Mouse (Mus musculus) gastrocnemius, postnatal 25 days (tissue): ENCODE data around the gene Morn4. TPM values are rescaled to one million over a fixed set of nuclear protein-coding genes. Genes with fewer than 3 reads are reported as not detected.

Experiments used
- DNase-seq: peaks from one replicate; pipeline ENCODE4 v3.0.0; 2022
- long read RNA-seq, 2 experiments: library from polyadenylated mRNA; stranded (forward); transcript quantifications; one replicate each; pipeline ENCODE4 v2.0.0; 2021
- total RNA-seq, 2 experiments: library from RNA; stranded (reverse); gene quantifications; 1 replicate in 1 of 2; 2 replicates in 1 of 2; pipeline ENCODE4 v1.2.3; 2021

The Morn4 gene
- total RNA-seq, result 1 to 10 TPM; 1.2 to 1.8 TPM
- long read RNA-seq, experiment 1, result 0 reads
- long read RNA-seq, experiment 2, partial matches to known transcripts, result 0 of 3 reads
- long read RNA-seq, experiment 2, other reads (novel, unspliced or antisense), result 2 of 3 reads

DNA sequence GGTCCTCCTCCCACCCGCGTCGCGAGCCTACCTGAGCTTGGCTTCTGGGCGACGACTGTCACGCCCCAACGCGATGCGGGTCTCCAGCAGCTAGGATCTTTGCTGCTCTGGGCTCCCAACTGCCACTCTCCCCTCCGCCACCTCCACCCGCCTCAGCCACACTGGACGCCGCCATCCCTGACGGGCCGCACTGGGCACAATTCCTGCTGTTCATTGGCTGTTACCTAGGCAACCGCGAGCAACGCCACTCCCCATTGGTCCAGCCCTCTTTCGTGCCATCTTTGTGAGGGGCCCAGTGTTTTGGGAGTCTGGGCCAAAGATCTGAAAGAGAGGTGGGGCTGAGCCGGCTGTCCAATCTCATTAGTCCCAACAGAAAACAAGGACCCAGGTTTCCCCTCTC lies at the start of gene Morn4:
Gene Morn4, minus strand, starts transcription at position 192 of the 400 bp plus-strand sequence.
- DNase-seq, result peak; percentile 65

DNA sequence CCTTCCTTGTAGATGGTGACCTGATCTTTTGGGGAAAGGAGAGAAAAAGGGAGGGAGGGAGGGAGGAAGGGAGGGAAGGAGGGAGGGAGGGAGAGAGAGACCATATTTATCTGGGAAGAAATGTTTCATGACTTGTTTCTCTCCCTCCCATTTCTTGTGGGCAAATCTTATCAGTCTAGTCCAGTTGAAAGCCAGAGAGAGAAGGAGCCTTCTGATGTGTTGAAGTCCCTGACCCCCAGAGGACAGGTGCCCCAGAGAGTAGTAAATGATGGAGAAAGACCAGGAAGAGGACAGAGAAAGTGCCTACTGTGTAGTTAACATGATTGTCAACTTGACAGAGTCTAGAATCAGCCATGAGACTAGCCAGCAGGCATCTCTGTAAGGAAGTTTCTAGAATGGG lies 48.9 kb upstream of the Morn4 start:
- no peak for DNase-seq

DNA sequence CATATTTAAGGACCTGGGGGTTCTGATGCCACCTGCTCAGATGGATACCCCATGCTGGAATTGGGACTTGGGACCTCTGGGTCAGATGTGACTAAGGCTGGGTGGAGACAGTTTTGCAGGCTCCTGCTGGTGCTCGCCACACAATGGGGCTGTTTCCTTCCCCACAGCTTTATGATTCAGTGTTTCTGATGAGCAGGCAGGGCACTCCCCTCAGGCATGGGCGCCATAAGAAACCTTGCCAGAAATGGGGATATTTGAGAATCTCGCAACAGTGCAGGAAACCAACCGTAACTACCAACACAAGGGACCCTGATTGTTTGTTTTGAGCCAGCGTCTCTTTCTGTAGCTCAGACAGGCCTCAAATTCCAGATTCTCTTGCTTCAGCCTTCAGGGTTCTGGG lies 44.9 kb upstream of the Morn4 start:
- DNase-seq, result no peak

DNA sequence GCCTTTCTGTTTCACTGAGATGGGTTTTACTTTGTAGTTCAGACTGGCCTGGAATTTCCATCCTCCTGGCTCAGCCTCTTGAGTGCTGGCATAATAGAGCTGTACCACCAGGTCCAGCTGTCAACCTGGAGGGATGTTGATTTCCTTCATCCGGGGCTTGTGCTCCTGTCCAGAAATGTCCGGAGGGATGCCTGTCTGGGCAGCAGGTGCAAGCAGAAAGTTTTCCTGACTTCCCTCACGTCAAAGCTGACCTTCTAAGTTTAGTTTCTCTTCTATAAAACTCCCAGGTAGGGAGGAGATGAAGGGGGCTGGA lies 44.1 kb upstream of the Morn4 start:
- DNase-seq, result no peak

DNA sequence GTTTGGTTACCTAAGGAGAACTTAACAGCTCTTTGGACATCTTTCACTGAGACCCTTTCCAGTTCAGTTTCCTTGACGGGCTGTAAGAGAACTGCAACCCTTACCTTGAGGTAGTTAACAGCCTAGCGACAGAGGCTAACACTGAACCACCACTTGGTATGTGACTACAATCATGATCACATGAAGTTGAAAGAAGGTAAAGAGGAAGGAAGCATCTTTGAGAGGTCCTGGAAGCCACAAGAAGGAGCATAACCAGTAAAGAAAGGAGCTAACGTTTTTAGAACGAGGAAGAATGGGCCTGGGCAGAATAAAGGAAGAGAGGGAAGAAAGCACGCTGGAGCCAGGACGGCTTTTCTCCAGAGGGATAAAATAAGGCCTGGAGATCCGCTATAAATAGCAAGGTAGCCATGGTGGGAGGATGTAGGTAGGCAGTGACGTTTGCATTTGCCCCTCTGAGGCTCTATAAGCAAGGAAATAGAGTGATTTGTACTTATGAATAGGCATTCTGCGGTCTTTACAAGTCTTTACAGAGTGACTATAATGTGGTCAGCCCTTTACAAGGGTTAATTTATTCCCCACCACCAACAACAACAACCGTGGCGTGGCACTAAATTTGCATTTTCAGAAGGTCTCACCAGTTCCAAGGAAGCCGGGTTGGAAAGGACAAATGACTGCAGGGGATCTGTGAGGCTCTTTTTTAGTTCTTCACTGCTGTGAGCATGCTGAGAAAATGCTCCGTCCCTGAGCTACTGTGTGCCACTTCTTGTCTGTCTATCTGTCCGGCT lies 43.5 kb upstream of the Morn4 start:
- no peak for DNase-seq

DNA sequence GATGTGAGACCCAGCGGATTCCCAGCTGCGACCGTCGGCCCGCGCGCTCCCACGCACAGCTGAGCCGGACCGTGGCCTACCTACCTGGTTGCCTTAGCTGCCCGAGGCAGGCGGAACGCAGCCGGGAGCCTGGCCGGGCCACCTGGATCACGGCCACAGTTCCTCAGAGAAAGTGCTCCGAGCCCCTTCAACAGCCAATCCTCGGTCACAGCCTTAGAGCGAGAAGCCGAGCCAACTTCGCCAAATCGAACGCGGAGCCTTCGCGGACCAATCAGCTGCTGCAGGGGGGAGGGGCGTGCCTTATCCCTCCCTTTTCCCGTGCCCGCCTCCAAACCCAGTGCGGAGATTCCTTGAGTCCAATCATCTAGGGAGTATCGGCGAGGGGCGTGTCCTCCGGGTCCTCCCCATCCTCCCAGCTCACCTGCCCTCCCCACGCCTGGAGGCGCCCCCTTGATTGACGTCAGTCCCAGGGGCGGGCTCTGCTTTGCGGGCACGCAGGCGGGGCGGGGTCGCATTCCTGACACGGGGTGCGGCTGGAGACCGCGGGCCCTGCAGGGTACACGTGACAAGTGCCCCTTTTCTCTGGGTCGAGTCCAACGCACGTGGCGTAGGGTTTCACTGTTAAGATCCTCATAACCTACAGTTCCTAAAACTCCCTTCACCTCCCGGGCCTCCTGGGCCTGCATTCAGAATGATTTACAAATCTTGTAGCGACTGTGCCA lies 42.8 kb upstream of the Morn4 start, which contains the start of gene Avpi1:
Gene Avpi1, minus strand, starts transcription at position 273 of the 722 bp plus-strand sequence.
- DNase-seq, result peak; percentile 99

DNA sequence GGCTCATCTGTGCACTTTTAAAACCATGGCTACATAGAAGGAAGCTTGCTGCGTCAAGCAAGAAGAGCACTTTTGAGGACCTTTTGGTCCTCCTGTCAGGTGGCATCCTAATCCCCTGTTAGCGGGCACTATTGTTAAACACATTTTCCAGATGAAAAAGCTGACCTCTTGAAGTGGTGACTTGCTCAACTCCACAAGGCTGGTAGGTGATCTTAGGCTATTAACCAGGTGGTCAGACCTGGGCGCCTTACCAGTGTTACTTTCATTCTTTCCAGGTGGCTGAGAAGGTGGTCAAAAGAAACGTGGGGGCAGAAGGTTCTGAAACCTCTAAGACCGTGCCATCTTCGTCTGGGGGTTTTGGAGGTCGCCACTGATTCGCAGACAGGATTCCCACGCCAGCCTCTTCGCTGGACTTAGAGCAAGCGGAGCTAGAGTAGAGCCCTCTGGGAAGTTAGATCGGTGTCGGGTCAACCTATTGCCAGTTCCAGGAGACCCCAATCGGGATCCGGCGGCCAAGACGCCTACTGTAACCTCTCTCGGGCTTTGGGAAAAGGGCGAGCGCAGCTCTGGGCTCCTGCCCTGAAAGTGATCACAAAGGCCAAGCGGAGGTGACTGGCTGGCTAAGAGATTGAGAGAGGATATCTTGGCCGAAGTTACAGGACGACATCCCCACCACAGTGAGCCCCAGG lies 42.0 kb upstream of the Morn4 start:
- no peak for DNase-seq

DNA sequence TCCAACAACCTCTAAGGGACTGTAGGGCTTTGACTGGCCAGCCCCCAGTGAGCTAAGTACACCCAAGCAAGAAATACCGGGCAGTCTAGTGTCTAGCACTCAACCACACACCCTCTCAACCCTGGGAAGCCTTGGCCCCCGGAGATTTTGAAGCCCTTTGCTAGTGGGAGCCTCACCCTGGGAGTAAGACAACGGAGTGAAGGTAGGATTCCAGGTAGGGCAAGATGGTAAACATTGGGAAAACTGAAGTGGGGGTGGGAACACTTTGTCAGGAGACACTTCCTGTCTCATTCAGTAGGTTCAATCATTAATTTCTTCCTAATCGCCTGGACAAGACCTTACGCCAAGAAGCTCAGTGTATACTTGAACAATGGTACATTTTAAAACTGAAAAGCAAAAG lies 40.9 kb upstream of the Morn4 start:
- no peak for DNase-seq

DNA sequence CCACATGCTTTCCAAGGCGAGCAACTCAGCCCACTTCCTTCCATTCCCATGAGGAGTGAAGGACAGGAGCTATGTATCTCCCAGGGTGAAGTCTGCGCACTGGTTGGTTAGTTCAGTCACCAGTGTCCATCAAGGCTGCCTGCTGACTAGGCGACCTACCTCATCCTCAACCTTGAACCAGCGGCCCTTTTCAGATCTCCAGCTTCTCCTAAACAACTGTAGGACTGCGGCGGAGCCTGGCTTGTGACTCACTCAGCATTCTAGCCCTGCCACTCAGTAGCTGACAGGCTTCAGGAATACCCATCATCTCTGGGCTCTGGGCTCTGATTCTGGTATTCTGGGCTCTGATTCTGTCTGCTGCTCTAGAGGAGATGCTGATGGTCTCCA lies 40.1 kb upstream of the Morn4 start:
- no peak for DNase-seq

DNA sequence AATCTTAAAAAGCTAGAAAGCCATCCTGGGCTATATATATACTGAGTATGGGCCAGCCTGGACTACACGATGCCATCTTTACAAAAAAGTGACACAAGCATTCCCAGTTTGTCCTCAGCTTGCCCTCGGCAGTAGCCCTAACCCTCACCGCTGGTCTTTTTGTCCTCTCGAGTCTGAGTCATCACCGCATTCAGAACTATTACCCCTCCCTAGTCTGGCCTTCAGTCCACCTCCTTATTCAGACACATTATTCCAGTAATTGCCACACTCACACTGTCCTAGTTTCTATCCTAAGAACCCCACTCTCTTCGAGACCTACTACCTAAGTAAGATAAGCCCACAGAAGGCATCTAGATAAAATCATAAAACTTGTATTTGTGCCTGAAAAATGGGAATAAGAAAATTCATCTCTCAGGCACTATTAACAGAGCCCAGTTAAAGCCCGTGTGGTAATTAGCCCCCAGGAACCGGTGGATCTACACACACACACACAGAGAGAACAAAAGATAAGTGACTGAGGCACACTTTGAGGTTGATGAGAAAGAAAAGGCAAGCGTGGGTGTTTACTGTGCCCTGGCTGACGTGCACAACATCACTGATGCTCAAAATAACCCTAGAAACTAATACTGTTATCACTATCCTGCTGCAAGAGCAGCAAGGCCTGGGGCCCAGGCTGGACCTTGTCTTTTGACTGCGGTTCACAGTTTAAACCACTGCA lies 39.5 kb upstream of the Morn4 start:
- no peak for DNase-seq

DNA sequence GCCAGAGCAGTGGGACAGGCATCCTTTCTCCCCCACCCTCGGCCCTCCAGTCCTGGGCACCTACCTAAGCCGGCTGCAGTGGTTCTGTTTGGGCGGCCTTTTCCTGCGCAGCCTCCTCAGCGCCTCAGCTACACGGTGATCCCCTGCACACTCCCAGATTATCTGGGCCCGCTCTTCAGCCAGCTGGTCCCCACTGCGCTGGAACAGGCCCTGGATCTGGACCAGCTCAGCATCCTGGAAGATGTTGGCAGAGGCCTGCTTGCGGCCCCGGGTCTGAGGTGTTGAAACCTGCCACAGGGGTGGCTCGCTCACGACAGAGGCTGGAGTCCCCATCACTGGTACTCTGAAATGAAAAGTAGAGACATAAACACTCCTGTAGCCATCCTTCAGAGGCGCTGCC lies 38.5 kb upstream of the Morn4 start:
- no peak for DNase-seq

DNA sequence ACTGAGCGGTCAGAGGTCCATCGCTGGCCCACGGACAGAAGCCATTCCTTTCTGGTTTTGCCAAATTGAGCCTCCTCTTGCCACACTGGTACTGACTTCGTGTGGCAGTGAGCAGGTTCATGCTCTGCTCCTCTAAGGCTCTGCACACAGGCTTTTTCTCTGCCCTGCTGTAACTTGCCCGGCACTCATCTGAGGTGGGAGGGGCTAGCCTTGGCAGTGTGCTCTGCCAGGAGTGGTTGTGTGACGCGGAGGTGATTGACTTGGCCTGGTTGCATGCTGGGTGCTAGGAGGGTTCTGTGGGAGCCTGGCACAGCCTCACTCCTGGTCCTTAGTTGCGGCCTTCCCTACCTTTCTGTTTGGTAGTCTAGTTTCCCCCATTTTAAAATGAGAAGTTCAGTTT lies 34.3 kb upstream of the Morn4 start:
- DNase-seq, result no peak

DNA sequence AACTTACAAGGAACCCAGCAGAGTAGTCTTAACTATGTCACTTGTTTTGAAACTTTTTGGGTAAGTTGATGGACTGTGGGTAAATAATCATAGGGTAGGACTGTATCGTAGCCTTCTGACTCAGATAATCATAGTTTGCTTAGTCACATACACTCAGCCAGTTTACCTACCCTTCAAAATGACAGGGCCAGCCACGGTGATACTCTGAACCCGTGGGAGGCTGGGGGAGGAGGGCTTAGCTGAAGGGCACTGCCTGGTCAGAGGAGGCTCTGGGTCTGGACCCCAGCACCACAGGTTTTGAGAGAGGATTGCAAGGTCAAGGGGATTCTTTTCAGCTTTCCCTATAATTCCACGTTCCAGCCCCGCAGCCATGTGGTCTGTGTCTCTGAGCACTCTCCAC lies 32.4 kb upstream of the Morn4 start:
- no peak for DNase-seq

DNA sequence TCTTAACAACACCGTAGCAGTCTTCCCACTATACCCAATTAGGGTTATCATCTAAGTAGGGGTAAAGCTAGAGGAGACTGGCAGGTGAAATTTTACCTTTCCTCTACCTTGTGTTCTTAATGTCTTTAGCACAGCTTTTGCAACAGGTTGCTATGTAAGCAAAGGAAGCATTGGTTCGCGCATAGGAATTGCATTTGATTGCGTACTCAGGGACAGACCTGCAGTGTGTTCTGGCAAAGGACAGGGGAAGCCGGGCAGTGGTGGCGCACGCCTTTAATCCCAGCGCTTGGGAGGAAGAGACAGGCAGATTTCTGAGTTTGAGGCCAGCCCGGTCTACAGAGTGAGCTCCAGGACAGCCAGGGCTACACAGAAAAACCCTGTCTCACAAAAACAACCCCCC lies 32.0 kb upstream of the Morn4 start:
- DNase-seq, result no peak

DNA sequence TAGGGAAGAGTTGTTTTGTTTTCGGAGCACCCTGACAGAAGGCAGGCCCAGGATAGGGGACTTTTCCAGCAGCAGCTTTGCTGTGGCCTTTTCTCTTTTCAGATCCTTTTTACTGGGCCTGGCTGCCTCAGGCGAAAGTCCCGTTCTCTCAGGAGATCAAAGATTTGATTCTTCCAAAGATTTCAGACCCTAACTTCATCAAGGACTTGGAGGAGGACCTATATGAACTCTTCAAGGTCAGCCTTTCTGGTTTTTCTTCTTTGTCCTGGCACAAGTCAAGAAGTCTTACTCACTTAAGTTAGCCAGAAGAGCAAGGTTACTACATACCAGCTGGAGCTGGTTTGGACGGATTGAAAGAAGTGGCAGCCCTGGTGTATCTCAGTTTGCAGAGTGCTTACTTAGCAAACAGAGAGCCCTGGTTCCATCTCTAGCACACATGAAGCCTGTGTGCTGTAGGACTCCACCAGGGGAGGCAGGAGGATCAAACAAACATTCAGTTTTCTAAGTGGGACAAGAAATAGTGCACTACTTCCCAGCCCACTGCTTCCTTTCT lies 29.7 kb upstream of the Morn4 start:
- no peak for DNase-seq

DNA sequence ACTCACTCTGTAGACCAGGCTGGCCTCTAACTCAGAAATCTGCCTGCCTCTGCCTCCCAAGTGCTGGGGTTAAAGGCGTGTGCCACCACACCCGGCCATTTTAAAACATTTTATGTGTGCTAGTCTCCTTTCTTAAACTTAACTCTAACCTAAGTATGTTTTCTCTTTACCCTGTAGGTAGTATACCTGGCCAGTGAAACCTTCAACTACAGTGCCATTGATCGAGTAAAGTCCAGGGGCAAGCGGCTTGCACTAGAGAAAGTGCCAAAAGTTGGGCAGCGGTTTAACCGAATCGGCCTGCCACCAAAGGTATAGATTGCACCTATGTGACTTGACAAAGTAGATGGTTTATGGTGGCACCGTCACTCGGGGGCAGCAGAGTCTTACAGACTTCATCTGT lies 18.5 kb upstream of the Morn4 start:
- no peak for DNase-seq

DNA sequence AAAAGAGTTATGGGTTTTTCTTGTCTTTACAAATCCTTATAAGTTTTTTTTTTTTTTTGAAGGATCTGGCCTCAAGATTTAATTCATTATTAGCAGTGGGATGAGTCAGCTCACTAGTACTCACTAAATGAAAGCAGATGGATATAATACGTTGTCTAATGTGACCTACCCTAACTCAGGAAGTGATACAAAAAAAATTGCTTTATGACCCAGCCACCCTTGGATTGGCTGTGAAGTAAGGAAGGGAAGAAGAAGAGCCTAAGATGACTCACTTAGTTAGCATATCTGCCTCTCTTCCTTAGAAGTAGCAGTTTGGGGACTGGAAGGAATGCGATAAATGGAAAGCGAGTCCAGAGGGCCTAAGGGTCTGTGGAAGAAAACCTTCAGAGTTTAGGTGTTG lies 13.2 kb upstream of the Morn4 start:
- DNase-seq, result no peak

DNA sequence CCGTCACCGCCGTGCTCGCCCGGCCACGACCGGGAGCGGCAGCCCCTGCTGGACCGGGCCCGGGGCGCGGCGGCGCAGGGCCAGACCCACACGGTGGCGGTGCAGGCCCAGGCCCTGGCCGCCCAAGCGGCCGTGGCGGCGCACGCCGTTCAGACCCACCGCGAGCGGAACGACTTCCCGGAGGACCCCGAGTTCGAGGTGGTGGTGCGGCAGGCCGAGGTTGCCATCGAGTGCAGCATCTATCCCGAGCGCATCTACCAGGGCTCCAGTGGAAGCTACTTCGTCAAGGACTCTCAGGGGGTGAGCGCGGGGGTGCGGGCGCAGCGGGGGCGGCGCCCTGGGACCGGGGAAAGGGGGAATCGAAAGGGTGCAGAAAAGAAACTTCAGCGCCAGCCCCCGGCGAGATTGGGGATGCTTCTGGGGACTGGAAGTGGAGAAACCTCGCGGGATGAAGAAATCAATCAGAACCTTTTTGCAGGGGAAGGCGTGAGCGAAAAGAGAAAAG lies 4.5 kb upstream of the Morn4 start:
- no peak for DNase-seq

DNA sequence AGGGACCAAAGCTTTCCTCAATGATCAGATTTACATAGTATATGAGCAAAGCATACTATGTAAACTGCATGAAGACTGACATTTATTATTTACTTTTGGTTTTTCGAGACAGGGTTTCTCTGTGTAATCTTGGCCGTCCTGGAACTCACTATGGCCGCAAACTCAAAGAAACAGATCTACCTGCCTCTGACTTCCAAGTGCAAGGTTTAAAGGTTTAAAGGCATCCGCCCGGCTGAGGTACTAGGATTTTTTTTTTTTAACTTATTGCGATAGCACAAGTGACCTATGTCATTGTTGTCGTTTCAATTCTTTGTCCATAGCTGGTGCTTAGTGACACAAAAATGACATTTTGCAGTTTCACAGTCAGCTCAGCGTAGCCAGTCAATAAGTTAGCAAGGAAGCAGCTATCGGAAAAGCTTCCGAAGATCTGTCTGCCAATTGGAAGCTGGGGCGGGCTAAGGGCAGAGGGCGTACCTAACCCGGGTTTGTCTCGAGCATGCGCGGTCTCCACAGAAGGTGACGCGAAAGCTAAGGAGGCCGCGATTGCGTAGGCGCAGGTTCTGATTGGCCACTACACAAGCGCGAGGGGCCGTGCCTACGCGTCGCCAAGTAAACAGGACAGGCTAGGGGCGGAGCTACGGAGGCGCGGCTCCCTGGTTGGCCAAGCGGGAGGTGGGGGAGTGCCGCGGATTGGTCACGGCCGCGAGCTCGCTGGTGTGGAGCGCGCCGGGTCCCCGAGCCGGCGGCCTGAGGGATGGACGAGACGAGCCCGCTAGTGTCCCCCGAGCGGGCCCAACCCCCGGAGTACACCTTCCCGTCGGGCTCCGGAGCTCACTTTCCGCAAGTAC lies 3.8 kb upstream of the Morn4 start, which contains the start of gene Pi4k2a:
Gene Pi4k2a, plus strand, starts transcription at position 723 of the 848 bp plus-strand sequence.
- DNase-seq, result peak; percentile 99

DNA sequence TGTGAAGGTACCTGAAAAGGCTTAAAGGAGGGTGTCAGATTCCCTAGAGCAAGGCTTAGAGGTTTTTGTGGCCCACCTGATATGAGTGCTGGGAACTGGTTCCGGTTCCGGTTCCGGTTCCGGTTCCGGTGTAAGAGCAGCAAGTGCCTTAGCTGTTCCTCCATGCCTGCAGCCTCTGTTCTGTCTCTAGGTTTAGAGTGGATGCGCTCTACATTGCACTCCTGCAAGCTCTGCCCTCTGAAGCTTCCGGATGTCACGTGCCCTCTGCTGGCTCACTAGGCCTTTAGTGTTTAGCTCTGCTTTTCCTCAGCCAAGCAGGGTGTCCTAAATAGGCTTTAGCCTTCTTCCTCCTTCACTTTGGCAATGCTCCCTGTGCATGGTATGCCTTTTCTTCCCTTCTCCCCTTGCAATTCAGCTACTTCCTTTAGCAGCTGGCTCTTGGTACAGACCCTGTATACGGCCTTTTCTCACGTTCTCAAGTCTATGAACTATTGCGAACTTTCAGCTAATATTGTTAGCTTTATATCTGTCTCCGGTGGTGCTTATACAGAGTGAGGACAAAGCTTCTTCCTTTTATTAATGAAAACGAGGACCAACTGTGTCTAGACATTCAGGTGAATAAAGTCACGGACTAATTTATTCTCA lies 3.1 kb upstream of the Morn4 start:
- DNase-seq, result peak; percentile 54
